Mouse (Mus musculus) lung, postnatal 0 days (tissue): ENCODE measurements around the gene Flad1.

Experiments
- CTCF ChIP-seq: IDR thresholded peaks from 2 replicates; pipeline ENCODE4 v1.5.1; 2016; ENCODE audit warnings: antibody characterized with exemption, mild to moderate bottlenecking
- EP300 ChIP-seq: IDR thresholded peaks from 2 replicates; pipeline ENCODE4 v1.6.1; 2016; ENCODE audit warnings: antibody characterized with exemption, mild to moderate bottlenecking, control low read depth

GRCm38 (mm10) chr3:89418170-89418860 lies 6.6 kb upstream of the Flad1 start, which contains the start of the genes Cks1b and Shc1:
- TF ChIP-seq CTCF (no peak), EP300 (no peak)
